In genomic region chr5:150666133-150666739, GRCm38 (mm10) we compare ENCODE assay signal across 7 mouse cellular contexts. TPM values are rescaled to one million over a fixed set of nuclear protein-coding genes. Genes with fewer than 3 reads are reported as not detected.
DNase-seq lines count a peak whose midpoint lies in the region; ATAC-seq lines count a peak whose summit lies in the region.
"Not testable (repeated sequence)": the region's sequence is repeated elsewhere in the genome, so short reads cannot be mapped to it uniquely, and the experiment has no call there.

Gene N4bp2l2, minus strand, starts transcription at chr5:150666183.

- not testable (repeated sequence) for H3K9me3 ChIP-seq in forebrain, embryonic 11.5 days (ENCODE audit: control insufficient read depth, low read length); hindbrain, embryonic 15.5 days; liver, embryonic 16.5 days (replicated peaks; ENCODE audit: control insufficient read depth, low read length)

- H3K27ac ChIP-seq in forebrain, embryonic 11.5 days (ENCODE audit: low read depth, low read length): peak within 1 kb of the TSS; percentile 84
- peak within 1 kb of the TSS; percentile 94 for H3K27ac ChIP-seq in hindbrain, embryonic 15.5 days (replicated peaks)
- H3K27ac ChIP-seq in liver, embryonic 16.5 days (ENCODE audit: low read length): peak within 1 kb of the TSS; percentile 96

- peak within 1 kb of the TSS; percentile 75 for H3K4me2 ChIP-seq in forebrain, embryonic 11.5 days (ENCODE audit: low read depth, low read length, severe bottlenecking)
- H3K4me2 ChIP-seq in hindbrain, embryonic 15.5 days: peak within 1 kb of the TSS; percentile 76
- peak within 1 kb of the TSS; percentile 75 for H3K4me2 ChIP-seq in liver, embryonic 16.5 days (ENCODE audit: low read depth, low read length)

- peak within 1 kb of the TSS; percentile 95 for H3K4me3 ChIP-seq in forebrain, embryonic 11.5 days (ENCODE audit: low read depth, low read length)
- H3K4me3 ChIP-seq in hindbrain, embryonic 15.5 days: peak within 1 kb of the TSS; percentile 99
- peak within 1 kb of the TSS; percentile 97 for H3K4me3 ChIP-seq in liver, embryonic 16.5 days (ENCODE audit: low read depth, low read length)

- peak within 1 kb of the TSS; percentile 88 for H3K9ac ChIP-seq in forebrain, embryonic 11.5 days (ENCODE audit: low read length)
- peak within 1 kb of the TSS; percentile 94 for H3K9ac ChIP-seq in hindbrain, embryonic 15.5 days
- H3K9ac ChIP-seq in liver, embryonic 16.5 days (ENCODE audit: low read depth, low read length): peak within 1 kb of the TSS; percentile 96

- WGBS in forebrain, embryonic 11.5 days: 89% methylated on average over 8 of the region's 9 CpGs
- WGBS in hindbrain, embryonic 15.5 days: 94% methylated on average over 9 of the region's 9 CpGs
- 87% methylated on average over 8 of the region's 9 CpGs for WGBS in liver, embryonic 16.5 days (ENCODE audit: insufficient replicate concordance)

- DNase-seq in adrenal gland, postnatal 4 days (ENCODE audit: low spot score in 2 of 2); forebrain, embryonic 11.5 days (ENCODE audit: low spot score); heart, adult 8-10 months (ENCODE audit: low spot score); left cerebral cortex, adult 18-20 months (ENCODE audit: low spot score in 2 of 2): not testable (repeated sequence)

- not testable (repeated sequence) for H3K4me1 ChIP-seq in forebrain, embryonic 11.5 days (replicated peaks; ENCODE audit: control insufficient read depth, insufficient read depth, low read length)
- peaks cover 19% of the 10 kb centered on the region for H3K4me1 ChIP-seq in hindbrain, embryonic 15.5 days (replicated peaks)
- H3K4me1 ChIP-seq in liver, embryonic 16.5 days (ENCODE audit: control insufficient read depth, low read depth, low read length): peaks cover 13% of the 10 kb centered on the region

- not testable (repeated sequence) for H3K36me3 ChIP-seq in forebrain, embryonic 11.5 days (ENCODE audit: control insufficient read depth, insufficient read depth, low read length); hindbrain, embryonic 15.5 days; liver, embryonic 16.5 days (ENCODE audit: control insufficient read depth, insufficient read depth)

- not testable (repeated sequence) for H3K27me3 ChIP-seq in forebrain, embryonic 11.5 days (ENCODE audit: control insufficient read depth, insufficient read depth, low read length); hindbrain, embryonic 15.5 days; liver, embryonic 16.5 days (ENCODE audit: control insufficient read depth, insufficient read depth, low read depth, low read length)

- peak; percentile 1; the same call in 1 of the 2 replicates for ATAC-seq in forebrain, embryonic 11.5 days (replicated peaks; ENCODE audit: low FRiP score)
- ATAC-seq in hindbrain, embryonic 15.5 days (ENCODE audit: low FRiP score, low read depth); liver, embryonic 16.5 days (ENCODE audit: low read depth); monocyte, adult 5-6 weeks (replicated peaks; ENCODE audit: insufficient number of reproducible peaks, low FRiP score, low TSS enrichment, poor library complexity, severe bottlenecking): not testable (repeated sequence)

RNA-seq across cellular contexts. Expression of gene N4bp2l2, which starts in this region (rescaled TPM):
- 100 to 1,000 TPM; 116 to 123 TPM for total RNA-seq in adrenal gland, postnatal 4 days (2021)
- 38.0 and 43.8 TPM in 2 replicates for polyA plus RNA-seq in forebrain, embryonic 11.5 days (2014; fragmentation: Nextera tagmentation; extraction: Ambion mirVana)
- total RNA-seq in heart, adult 8-10 months (2022): 10 to 100 TPM; 35.4 to 48.9 (median 41.5) TPM
- polyA plus RNA-seq in hindbrain, embryonic 15.5 days (2015; fragmentation: Nextera tagmentation; extraction: Ambion mirVana): 29.6 and 30.4 TPM in 2 replicates
- 10 to 100 TPM; 82.2 to 88.5 TPM for total RNA-seq in left cerebral cortex, adult 18-20 months (2021)
- polyA plus RNA-seq in liver, embryonic 16.5 days (2015; fragmentation: Nextera tagmentation; extraction: Ambion mirVana): 17.1 and 17.4 TPM in 2 replicates
- total RNA-seq in monocyte, adult 5-6 weeks (2017): 113 to 172 TPM (median 148 TPM) in 3 replicates
